Mouse (Mus musculus): Measurements from ENCODE around the gene Eif3a. TPM values are rescaled to one million over a fixed set of nuclear protein-coding genes. Genes with fewer than 3 reads are reported as not detected.

The Eif3a gene
- polyA plus RNA-seq, 1 experiment from 2014 or later, result 296 TPM

DNA sequence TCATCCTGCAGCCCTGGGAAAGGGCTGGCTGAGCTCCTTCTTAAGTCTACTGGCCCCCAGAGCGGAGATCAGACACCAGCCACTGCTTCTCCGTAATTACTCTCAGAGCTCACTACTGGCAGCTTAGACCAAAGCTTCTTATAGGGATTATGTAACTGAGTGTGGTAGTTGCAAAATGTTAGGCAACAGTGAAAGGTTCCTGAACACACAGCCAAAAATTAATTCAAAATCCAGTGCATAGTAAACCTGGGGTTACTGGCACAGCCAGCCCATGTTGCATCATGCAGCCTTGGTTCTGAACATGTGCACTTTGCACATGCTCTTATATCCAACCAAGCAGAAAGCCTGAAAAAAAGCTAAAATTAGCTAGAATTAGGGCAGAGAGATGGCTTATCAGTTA lies 4.8 kb upstream of the Eif3a start:
- no peak for DNase-seq (ENCODE audit: low read depth, low spot score)
- no peak for TF ChIP-seq CTCF (IDR thresholded peaks at IDR 0.05)
- POLR2A ChIA-PET, result no interaction called here
- CTCF ChIA-PET, result interaction anchor here (0.9 to 1.6 kb wide), 4 partner anchors 9 to 24 kb away, joined by 3 to 6 read pairs (median 4); no protein-coding TSS in a partner anchor
- no peak for ATAC-seq
- H3K27me3 ChIP-seq, result peaks cover 6% of the 10 kb centered on the region
- in situ Hi-C loops (cut with MboI; ENCODE audit: low pct_unique_long_range_greater_than_20kb), result no loop called here

DNA sequence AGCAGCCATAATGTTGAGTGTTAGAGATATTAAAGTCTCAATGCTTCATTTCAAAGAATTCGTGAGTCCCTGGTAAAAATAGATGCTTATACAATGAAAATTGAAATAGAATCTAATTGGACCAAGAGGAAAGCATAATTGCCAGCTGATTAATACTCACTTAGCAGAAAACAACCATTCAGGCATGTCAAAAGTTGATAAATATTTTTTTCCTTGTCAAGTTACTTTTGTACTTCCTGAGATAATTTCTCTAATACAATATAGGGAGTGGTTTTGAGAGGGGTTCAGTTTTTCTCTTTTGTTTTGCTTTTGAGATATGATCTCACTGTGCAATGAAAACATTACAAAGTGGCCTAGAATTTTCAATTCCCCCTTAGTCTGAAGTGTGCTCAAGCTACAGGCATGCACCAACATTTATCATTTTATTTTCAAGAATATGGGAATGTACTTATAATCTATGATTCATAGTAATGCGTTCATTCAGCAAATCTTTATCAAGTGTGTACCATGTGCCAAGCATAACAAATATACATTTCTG lies 2.8 kb upstream of the Eif3a start:
- peaks cover under 1% of the 10 kb centered on the region for H3K27me3 ChIP-seq
- no peak for TF ChIP-seq CTCF (IDR thresholded peaks at IDR 0.05)
- ChIA-PET CTCF (no interaction called here), POLR2A (no interaction called here)
- no peak for DNase-seq (ENCODE audit: low read depth, low spot score)
- no peak for ATAC-seq
- in situ Hi-C loops (cut with MboI; ENCODE audit: low pct_unique_long_range_greater_than_20kb), result no loop called here

DNA sequence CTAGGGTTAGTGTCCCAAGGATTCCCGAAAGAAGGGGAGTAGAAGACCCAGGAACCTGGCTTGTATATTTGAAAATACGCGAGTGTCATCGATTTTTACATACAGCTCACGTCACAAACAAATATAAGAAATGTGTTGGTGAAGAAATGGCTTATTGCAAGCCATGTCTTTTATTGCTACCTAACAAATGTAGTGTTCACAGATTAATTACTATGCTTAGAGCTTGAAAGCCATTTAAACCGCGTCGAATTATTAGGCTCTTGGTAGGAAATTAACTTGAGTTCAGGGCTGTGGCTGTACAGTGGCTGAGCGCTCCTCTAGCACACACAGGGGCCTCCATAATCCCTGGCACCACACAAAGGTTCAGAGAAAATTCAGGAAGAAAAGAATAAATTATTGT lies 706 bp upstream of the Eif3a start:
- POLR2A ChIA-PET, result interaction anchor here (1.4 kb wide), 1 partner anchor 11 kb away, joined by 5 read pairs; no protein-coding TSS in a partner anchor
- in situ Hi-C loops (cut with MboI; ENCODE audit: low pct_unique_long_range_greater_than_20kb), result no loop called here
- ATAC-seq, result no peak

DNA sequence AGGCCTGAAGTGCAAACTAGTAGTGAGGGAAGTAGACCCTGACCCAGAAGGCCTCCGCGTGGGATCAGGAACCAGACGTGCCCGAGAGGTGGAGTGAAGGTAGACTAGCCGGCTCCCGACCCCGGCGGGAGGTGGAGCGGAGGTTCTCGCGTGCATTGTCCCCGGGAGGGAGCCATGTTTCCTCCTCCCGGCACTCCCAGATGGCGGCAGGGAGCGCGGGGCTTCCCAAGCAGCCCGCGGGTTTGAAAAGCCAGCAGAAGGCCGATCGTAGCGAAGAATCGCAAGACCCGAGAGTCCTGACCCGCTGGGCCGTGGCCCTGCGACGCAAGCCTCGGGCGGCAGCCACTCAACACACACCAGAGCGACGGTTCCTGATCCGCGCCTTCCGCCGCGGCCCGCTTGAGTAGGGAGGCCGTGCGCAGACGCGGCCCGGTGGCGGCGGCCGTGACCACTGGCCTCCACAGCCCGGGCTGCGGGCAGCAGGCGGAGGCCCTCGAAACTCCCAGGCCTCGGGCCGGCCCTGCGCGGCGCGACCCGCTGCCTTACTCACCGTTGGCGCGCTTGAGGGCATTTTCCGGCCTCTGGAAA lies 445 bp downstream of the Eif3a start:
- CTCF ChIA-PET, result interaction anchor here (1.6 kb wide), 1 partner anchor 11 kb away, joined by 6 read pairs; no protein-coding TSS in a partner anchor
- ATAC-seq (peak; percentile 56), DNase-seq (ENCODE audit: low read depth, low spot score) (peak; percentile 15)
- POLR2A ChIA-PET, result interaction anchor here (0.6 to 1.9 kb wide), 3 partner anchors 12 to 48 kb away, joined by 3 to 6 read pairs (median 5); no protein-coding TSS in a partner anchor
- H3K27me3 ChIP-seq, result no peaks in the 10 kb centered on the region
- TF ChIP-seq CTCF (IDR thresholded peaks at IDR 0.05), result no peak
- in situ Hi-C loops (cut with MboI; ENCODE audit: low pct_unique_long_range_greater_than_20kb), result no loop called here

More for the DNA sequence above, 706 bp upstream of the Eif3a start:
- CTCF ChIA-PET, result interaction anchor here (1.7 kb wide), 1 partner anchor 17 kb away, joined by 5 read pairs; no protein-coding TSS in a partner anchor
- no peak for DNase-seq (ENCODE audit: low read depth, low spot score)
- TF ChIP-seq CTCF (IDR thresholded peaks at IDR 0.05), result no peak
- no peaks in the 10 kb centered on the region for H3K27me3 ChIP-seq

DNA sequence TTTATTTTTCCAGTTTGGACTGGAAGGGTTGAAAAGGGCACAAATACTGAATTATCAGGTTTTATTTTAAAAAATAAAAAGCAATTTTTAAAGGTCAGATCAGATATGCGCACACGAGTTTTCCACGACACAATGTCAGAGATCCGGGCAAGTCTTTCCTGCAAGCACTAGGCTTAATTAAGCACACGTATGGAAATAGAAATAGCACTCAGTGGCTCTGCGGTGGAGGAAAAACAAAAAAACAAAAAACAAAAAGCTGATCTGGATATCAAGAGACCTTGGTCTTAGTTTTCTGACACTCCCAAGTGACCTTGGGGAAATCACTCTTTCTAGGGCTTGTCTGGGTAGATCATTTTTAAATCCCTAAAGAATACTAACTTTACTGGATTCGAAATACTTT lies 1.0 kb downstream of the Eif3a start:
- no peaks in the 10 kb centered on the region for H3K27me3 ChIP-seq
- in situ Hi-C loops (cut with MboI; ENCODE audit: low pct_unique_long_range_greater_than_20kb), result no loop called here
- no peak for TF ChIP-seq CTCF (IDR thresholded peaks at IDR 0.05)
- ATAC-seq (no peak), DNase-seq (ENCODE audit: low read depth, low spot score) (no peak)
- ChIA-PET CTCF (interaction anchor here (1.1 to 1.6 kb wide), 3 partner anchors 11 to 255 kb away, joined by 3 to 6 read pairs (median 4); no protein-coding TSS in a partner anchor), POLR2A (interaction anchor here (1.9 kb wide), 1 partner anchor 31 kb away, joined by 6 read pairs; no protein-coding TSS in a partner anchor)

DNA sequence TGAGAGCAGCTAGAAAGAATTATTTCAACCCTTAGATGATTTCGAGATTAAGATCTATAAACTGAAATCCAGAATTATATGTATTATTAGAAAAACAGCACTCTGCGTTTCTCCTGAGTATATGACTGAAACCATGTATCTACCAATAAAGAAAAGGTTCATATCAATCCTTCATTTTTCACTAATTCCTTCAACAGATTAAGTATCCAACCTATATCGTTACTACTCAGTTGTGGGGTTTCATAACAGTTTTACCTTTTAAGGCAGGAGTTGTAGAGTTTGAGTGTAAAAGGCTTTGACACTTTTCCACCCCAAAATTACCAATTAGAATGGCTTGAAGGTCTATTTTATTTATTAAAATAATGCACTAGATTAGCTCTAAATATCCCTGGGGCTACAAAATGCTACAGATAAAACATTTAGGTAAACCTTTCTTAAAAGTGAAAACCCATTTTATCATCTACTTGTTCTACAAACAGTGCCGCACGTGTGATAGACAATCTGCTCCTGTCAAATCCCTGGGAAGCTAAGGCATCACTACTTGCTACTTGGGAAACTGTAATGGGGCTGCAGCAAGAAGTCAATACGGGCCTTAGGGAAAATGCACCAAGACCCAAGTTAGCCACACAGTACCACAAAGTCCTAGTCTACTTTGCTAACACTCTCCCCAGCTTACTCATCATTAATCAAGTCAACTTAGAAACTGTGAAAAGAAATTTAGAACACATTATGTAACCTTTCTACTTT lies 2.1 kb downstream of the Eif3a start:
- TF ChIP-seq CTCF (IDR thresholded peaks at IDR 0.05), result no peak
- CTCF ChIA-PET, result interaction anchor here (1.0 to 1.9 kb wide), 8 partner anchors 9 to 256 kb away, joined by 3 to 6 read pairs (median 4); no protein-coding TSS in a partner anchor
- H3K27me3 ChIP-seq, result no peaks in the 10 kb centered on the region
- POLR2A ChIA-PET, result interaction anchor here (0.6 kb wide), 1 partner anchor 38 kb away, joined by 3 read pairs; no protein-coding TSS in a partner anchor
- in situ Hi-C loops (cut with MboI; ENCODE audit: low pct_unique_long_range_greater_than_20kb), result no loop called here
- DNase-seq (ENCODE audit: low read depth, low spot score) (no peak), ATAC-seq (no peak)

DNA sequence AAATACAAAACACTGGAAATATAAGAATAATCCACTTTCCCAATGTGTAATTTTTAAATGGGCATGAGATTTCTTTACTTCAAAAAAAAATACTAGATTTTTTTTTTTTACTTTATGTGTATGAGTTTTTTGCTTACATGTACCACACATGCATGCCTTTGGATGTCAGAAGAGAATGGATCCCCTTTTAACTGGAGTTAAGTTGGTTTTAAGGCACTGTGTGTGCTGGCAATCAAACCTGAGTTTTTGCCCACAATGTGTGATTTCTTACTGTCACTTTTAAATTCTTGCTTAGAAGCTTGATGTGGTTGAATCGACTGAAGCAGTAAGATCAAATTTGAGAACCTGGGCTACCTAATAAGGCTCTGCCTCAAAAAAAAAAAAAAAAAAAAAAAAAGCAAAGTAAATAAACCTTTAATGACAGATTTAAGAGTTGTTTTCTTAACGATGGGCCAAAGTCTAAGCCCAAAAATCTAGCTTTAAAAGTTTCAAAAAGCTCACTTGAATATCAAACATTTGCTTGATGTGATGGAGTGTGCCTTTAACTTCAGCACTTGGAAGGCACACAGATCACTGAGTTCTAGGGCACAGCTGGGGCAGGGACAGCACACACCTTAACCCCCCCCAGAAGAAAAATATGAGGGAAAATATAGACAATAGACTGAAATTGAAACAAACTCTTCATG lies 2.9 kb downstream of the Eif3a start:
- ATAC-seq (no peak), DNase-seq (ENCODE audit: low read depth, low spot score) (no peak)
- no peaks in the 10 kb centered on the region for H3K27me3 ChIP-seq
- ChIA-PET CTCF (interaction anchor here (1.0 to 1.9 kb wide), 5 partner anchors 17 to 34 kb away, joined by 3 to 4 read pairs (median 3); no protein-coding TSS in a partner anchor), POLR2A (interaction anchor here (0.6 to 1.1 kb wide), 4 partner anchors 23 to 198 kb away, joined by 3 read pairs; partner anchors contain the start of gene Fam45a)
- in situ Hi-C loops (cut with MboI; ENCODE audit: low pct_unique_long_range_greater_than_20kb), result no loop called here
- TF ChIP-seq CTCF (IDR thresholded peaks at IDR 0.05), result no peak

DNA sequence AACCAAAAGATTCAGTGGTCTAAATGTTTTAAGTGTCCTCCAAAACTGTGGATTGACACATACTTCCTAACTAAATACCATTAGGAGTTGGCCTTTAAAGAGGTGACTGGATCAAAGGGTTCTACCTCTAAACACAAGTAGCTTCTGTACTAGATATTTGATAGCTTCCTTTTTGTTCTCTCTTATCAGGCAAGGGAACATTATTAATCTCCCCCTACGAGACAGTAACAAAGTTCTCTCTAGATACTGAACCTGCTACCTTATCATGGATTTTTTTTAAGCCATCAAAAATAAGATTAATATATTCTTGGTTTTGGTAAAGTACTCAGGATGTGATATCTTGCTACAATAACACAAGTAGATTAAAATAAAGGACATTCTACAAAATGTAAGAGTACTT lies 5.7 kb downstream of the Eif3a start:
- in situ Hi-C loops (cut with MboI; ENCODE audit: low pct_unique_long_range_greater_than_20kb), result no loop called here
- ChIA-PET CTCF (interaction anchor here (0.8 to 1.6 kb wide), 4 partner anchors 12 to 37 kb away, joined by 3 to 8 read pairs (median 4); no protein-coding TSS in a partner anchor), POLR2A (interaction anchor here (1.5 kb wide), 1 partner anchor 166 kb away, joined by 3 read pairs; no protein-coding TSS in a partner anchor)
- ATAC-seq (no peak), DNase-seq (ENCODE audit: low read depth, low spot score) (no peak)
- no peaks in the 10 kb centered on the region for H3K27me3 ChIP-seq
- no peak for TF ChIP-seq CTCF (IDR thresholded peaks at IDR 0.05)

DNA sequence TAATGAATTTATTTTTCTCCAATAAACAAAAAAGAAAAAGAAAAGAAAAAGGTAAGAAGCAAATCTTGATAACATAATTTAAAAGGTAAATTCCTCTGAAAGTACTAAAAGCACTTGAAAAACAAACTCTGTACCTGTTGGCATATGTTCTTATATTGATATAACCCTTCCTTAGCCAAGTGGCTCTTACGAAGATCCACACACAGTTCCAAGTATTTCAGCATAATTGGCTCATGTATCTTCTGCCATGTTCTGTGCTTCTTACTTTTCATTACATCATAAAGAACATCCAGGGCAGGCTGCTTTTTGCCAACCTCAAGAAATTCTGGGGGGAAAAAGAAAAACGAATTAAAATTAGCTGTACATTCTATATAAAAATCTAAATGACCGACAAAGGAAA lies 8.4 kb downstream of the Eif3a start:
- no peak for TF ChIP-seq CTCF (IDR thresholded peaks at IDR 0.05)
- ChIA-PET POLR2A (no interaction called here), CTCF (interaction anchor here (1.3 to 2.9 kb wide), 2 partner anchors 12 to 20 kb away, joined by 3 to 11 read pairs; no protein-coding TSS in a partner anchor)
- ATAC-seq, result no peak
- H3K27me3 ChIP-seq, result no peaks in the 10 kb centered on the region
- in situ Hi-C loops (cut with MboI; ENCODE audit: low pct_unique_long_range_greater_than_20kb), result no loop called here
- no peak for DNase-seq (ENCODE audit: low read depth, low spot score)

DNA sequence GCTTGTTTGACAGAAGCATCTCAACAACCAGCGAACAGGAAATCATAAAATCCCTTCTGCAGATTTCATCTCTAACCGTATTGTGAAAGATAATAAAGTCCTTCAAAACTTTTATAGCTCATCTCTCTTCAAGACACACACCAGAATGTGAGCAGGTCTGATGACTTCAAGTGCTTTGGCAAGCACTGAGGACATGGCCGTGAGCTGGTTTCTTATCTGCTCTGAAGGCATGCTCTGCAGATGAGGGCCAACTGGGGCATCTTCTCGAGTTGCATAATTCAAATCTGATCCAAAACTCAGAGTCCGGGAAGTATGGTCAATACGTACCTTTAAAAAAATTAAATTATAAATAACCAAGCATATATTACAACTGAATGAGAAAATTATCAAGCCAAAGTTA lies 17.1 kb downstream of the Eif3a start:
- no peak for TF ChIP-seq CTCF (IDR thresholded peaks at IDR 0.05)
- no peak for DNase-seq (ENCODE audit: low read depth, low spot score)
- no peak for ATAC-seq
- ChIA-PET CTCF (interaction anchor here (1.5 kb wide), 2 partner anchors 11 to 12 kb away, joined by 4 to 8 read pairs; no protein-coding TSS in a partner anchor), POLR2A (no interaction called here)
- in situ Hi-C loops (cut with MboI; ENCODE audit: low pct_unique_long_range_greater_than_20kb), result no loop called here
- H3K27me3 ChIP-seq, result no peaks in the 10 kb centered on the region
